Mouse (Mus musculus) T-cell, adult 2 months (primary cell): ENCODE results near the gene Btbd35f7.
"Not testable (repeated sequence)": the region's sequence is repeated elsewhere in the genome, so short reads cannot be mapped to it uniquely, and the experiment has no call there.

Experiments used
- DNase-seq: peaks from one replicate; pipeline ENCODE4 v3.0.0; 2022; ENCODE audit warnings: low spot score

Gene Btbd35f7

DNA sequence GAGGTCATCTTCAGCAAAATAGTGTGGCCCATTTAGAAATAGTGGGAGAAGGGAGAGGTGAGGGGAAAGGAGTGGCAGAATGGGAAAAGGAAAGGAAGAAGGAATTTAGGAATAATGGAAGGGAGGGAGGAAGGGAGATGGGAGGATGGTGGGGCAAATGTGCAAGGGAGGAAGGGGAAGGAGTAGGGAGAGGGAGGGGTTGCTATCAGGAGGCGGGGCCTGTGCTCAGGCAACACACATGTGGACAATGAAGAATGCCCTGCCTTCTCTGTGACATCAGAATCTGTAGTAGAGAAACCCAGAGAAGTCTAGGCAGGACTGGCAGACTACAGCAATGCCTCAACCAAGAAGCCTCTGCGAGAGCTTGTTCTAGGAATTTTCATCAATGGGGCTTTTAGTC lies at the start of gene Btbd35f7:
Gene Btbd35f7 (plus strand): TSS at position 301 of the 400 bp plus-strand sequence.
- DNase-seq, result not testable (repeated sequence)
